Mouse (Mus musculus) bone marrow, adult 2 months (tissue): ENCODE results near the gene Gm21985.

Source experiments
- CTCF ChIP-seq: fragments of 200-500 bp; IDR thresholded peaks from 2 replicates; pipeline ENCODE4 v1.5.1; 2011; ENCODE audit warnings: low read length, control low read depth; ENCODE audit not compliant: control insufficient read depth, insufficient read depth
- POLR2A ChIP-seq: fragments of 200-500 bp; IDR thresholded peaks from 2 replicates; pipeline ENCODE4 v1.6.1; 2011; ENCODE audit warnings: low read depth, mild to moderate bottlenecking, control low read depth, low read length, borderline replicate concordance; ENCODE audit not compliant: control insufficient read depth

GRCm38 (mm10) chr2:112449597-112450296, 183.6 kb downstream of the Gm21985 start:
- TF ChIP-seq CTCF (no peak), POLR2A (no peak)
